Mouse (Mus musculus) midbrain, embryonic 14.5 days (tissue): ENCODE data around the gene Prx. TPM values are rescaled to one million over a fixed set of nuclear protein-coding genes. Genes with fewer than 3 reads are reported as not detected.
A peak's percentile ranks its signal among the peaks of the same experiment; 100 is the strongest.

ENCODE experiments used
- ATAC-seq: fragments of 200-750 bp; cut with Nextera tagmentation; 2 replicates; pipeline ENCODE4 v1.8.0; 2017; ENCODE audit warnings: moderate number of reproducible peaks, moderate library complexity; ENCODE audit not compliant: low FRiP score, low TSS enrichment
- DNase-seq: peaks from one replicate; pipeline ENCODE4 v3.0.0-alpha.2; 2015
- H3K27ac ChIP-seq: fragments of 300-500 bp; sonication (generic); replicated peaks from 2 replicates; pipeline ENCODE4 v1.5.1; 2014; ENCODE audit warnings: mild to moderate bottlenecking, low read depth, low read length, moderate library complexity
- H3K27me3 ChIP-seq: fragments of 300-500 bp; sonication (generic); 2 replicates; pipeline ENCODE4 v1.6.1; 2014; ENCODE audit warnings: low read length, control low read depth, mixed read lengths; ENCODE audit not compliant: control insufficient read depth, insufficient read depth
- H3K36me3 ChIP-seq: fragments of 300-500 bp; sonication (generic); 2 replicates; pipeline ENCODE4 v1.6.1; 2014; ENCODE audit warnings: low read length, control low read depth; ENCODE audit not compliant: control insufficient read depth, insufficient read depth
- H3K4me1 ChIP-seq: fragments of 300-500 bp; sonication (generic); 2 replicates; pipeline ENCODE4 v1.6.1; 2014; ENCODE audit warnings: mild to moderate bottlenecking, antibody characterized with exemption, low read length, control low read depth; ENCODE audit not compliant: control insufficient read depth, insufficient read depth
- H3K4me2 ChIP-seq: fragments of 300-500 bp; sonication (generic); 2 replicates; pipeline ENCODE4 v1.6.1; 2014; ENCODE audit warnings: mild to moderate bottlenecking, low read length, moderate library complexity
- H3K4me3 ChIP-seq: fragments of 300-500 bp; sonication (generic); replicated peaks from 2 replicates; pipeline ENCODE4 v1.5.1; 2014; ENCODE audit warnings: low read depth, low read length
- H3K9ac ChIP-seq: fragments of 300-500 bp; sonication (generic); replicated peaks from 2 replicates; pipeline ENCODE4 v1.6.1; 2014; ENCODE audit warnings: mild to moderate bottlenecking, low read length, moderate library complexity
- H3K9me3 ChIP-seq: fragments of 300-500 bp; sonication (generic); 2 replicates; pipeline ENCODE4 v1.6.1; 2016; ENCODE audit warnings: low read length, control low read depth, mixed read lengths; ENCODE audit not compliant: control insufficient read depth
- WGBS: fragments of 180-500 bp; shearing (Covaris S2); extraction: QIAGEN DNeasy Blood & Tissue Kit; methylation state at CpG from one replicate; pipeline ENCODE4 v1.1.7; 2014; 5-methylcytosine and 5-hydroxymethylcytosine counted together
- polyA plus RNA-seq: library from polyadenylated mRNA; unstranded; fragments of >200 nt; fragmentation: Nextera tagmentation; extraction: Ambion mirVana; gene quantifications from 2 replicates; pipeline ENCODE4 v1.2.1, GENCODE M21; 2014

The Prx gene
- polyA plus RNA-seq, 1 experiment from 2014 or later: 0.97 TPM

DNA sequence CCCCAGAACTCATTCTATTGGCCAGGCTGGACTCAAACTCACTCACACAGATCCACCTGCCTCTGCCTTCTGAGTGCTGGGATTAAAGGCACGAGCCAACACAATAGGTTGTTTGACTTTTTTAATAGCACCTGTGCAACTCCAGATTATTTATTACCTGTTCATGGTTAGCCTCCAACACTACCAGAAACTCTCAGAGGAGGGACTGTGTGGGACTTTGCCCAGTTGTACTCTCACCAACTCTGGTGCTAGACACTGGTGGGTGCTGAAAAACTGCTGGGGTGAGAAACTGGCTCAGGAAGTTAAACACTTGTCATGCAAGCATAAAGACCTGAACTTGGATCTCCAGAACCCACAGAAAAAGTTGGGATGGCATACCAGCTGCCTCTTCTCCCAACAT, 19.4 kb upstream of the Prx start:
- H3K27ac ChIP-seq: no peak overlapping the region
- no peak overlapping the region for H3K4me2 ChIP-seq
- H3K36me3 ChIP-seq: peaks cover 7% of the 10 kb centered on the region; the same call in 1 of the 2 replicates
- no peak overlapping the region for H3K4me3 ChIP-seq
- ATAC-seq (no peak), DNase-seq (no peak)
- H3K9ac ChIP-seq: no peak overlapping the region
- 94% methylated on average over 1 of the region's 1 CpGs for WGBS
- peaks cover 6% of the 10 kb centered on the region; the same call in 1 of the 2 replicates for H3K4me1 ChIP-seq
- no peaks in the 10 kb centered on the region for H3K9me3 ChIP-seq
- H3K27me3 ChIP-seq: no peaks in the 10 kb centered on the region

GRCm38 (mm10) chr7:27480506-27480905, 18.6 kb upstream of the Prx start:
- no peak for DNase-seq
- H3K27me3 ChIP-seq: no peaks in the 10 kb centered on the region
- H3K4me1 ChIP-seq: peaks cover 6% of the 10 kb centered on the region; the same call in 1 of the 2 replicates
- H3K9ac ChIP-seq: no peak overlapping the region
- no peak overlapping the region for H3K4me3 ChIP-seq
- peaks cover 7% of the 10 kb centered on the region; the same call in 1 of the 2 replicates for H3K36me3 ChIP-seq
- no peak overlapping the region for H3K27ac ChIP-seq
- H3K9me3 ChIP-seq: no peaks in the 10 kb centered on the region
- no peak overlapping the region for H3K4me2 ChIP-seq
- no peak for ATAC-seq
- WGBS: 67% methylated on average over 3 of the region's 3 CpGs

GRCm38 (mm10) chr7:27480927-27481626, 18.0 kb upstream of the Prx start:
- peak overlapping the region; percentile 24 for H3K4me3 ChIP-seq
- H3K9ac ChIP-seq: peak overlapping the region; percentile 45
- no peak overlapping the region for H3K27ac ChIP-seq
- H3K4me1 ChIP-seq: peaks cover 6% of the 10 kb centered on the region; the same call in 1 of the 2 replicates
- peak; percentile 47; the same call in 1 of the 2 replicates for ATAC-seq
- WGBS: 13% methylated on average over 11 of the region's 11 CpGs
- peak overlapping the region; percentile 55 for H3K4me2 ChIP-seq
- no peak for DNase-seq
- H3K36me3 ChIP-seq: peaks cover 7% of the 10 kb centered on the region; the same call in 1 of the 2 replicates
- no peaks in the 10 kb centered on the region for H3K27me3 ChIP-seq
- H3K9me3 ChIP-seq: no peaks in the 10 kb centered on the region

DNA sequence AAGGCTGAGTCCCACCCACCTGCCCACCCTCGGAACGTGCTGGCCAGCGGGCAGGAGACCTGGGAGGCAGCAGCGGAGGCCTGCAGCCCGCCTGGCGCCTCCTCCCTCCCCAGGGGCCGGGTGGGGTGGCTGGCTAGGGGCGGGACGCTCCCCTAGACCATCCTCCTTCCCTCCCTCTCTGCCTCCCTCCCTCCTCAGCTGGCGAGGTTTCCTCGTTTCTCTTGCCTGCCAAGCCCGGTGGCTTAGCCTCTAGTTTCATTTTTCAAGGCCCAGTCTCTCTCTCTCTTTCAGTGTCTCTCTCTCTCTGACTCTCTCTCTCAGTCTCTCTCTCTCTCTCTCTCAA, 17.5 kb upstream of the Prx start:
- Histone ChIP-seq H3K27me3 (no peaks in the 10 kb centered on the region), H3K36me3 (peaks cover 4% of the 10 kb centered on the region; the same call in 1 of the 2 replicates), H3K4me1 (peaks cover 6% of the 10 kb centered on the region; the same call in 1 of the 2 replicates), H3K4me3 (peak overlapping the region; percentile 24), H3K27ac (no peak overlapping the region), H3K9ac (peak overlapping the region; percentile 45), H3K9me3 (no peaks in the 10 kb centered on the region), H3K4me2 (peak overlapping the region; percentile 55)
- 0% methylated on average over 12 of the region's 12 CpGs for WGBS
- DNase-seq: peak; percentile 71
- peak; percentile 55; the same call in 1 of the 2 replicates for ATAC-seq

- no peak for DNase-seq
- Histone ChIP-seq H3K27me3 (no peaks in the 10 kb centered on the region), H3K9me3 (no peaks in the 10 kb centered on the region), H3K36me3 (no peaks in the 10 kb centered on the region), H3K4me3 (no peak overlapping the region), H3K4me1 (peaks cover 6% of the 10 kb centered on the region; the same call in 1 of the 2 replicates), H3K4me2 (no peak overlapping the region), H3K9ac (no peak overlapping the region), H3K27ac (no peak overlapping the region)
- WGBS: 89% methylated on average over 4 of the region's 4 CpGs
- no peak for ATAC-seq
These were observed 15.3 kb upstream of the Prx start for GRCm38 (mm10) chr7:27483860-27484259.

- Histone ChIP-seq H3K4me3 (peak overlapping the region; percentile 61), H3K27ac (peak overlapping the region; percentile 89; the same call in 1 of the 2 replicates), H3K27me3 (no peaks in the 10 kb centered on the region; the same call in 1 of the 2 replicates), H3K4me1 (peaks cover 9% of the 10 kb centered on the region; the same call in 1 of the 2 replicates), H3K9ac (no peak overlapping the region), H3K36me3 (no peaks in the 10 kb centered on the region), H3K4me2 (peak overlapping the region; percentile 54), H3K9me3 (no peaks in the 10 kb centered on the region)
- DNase-seq: no peak
- 7% methylated on average over 13 of the region's 13 CpGs for WGBS
- ATAC-seq: peak; percentile 7; the same call in 1 of the 2 replicates
These were observed 12.9 kb upstream of the Prx start for GRCm38 (mm10) chr7:27486102-27486769.

GRCm38 (mm10) chr7:27486770-27487697, 12.1 kb upstream of the Prx start, which contains the start of gene Sertad1:
TSS of gene Sertad1 (plus strand) at chr7:27486910.
- H3K9me3 ChIP-seq: no peaks in the 10 kb centered on the region
- peak within 1 kb of the TSS; percentile 89 for H3K27ac ChIP-seq
- no peaks in the 10 kb centered on the region for H3K36me3 ChIP-seq
- WGBS: under 1% methylated on average over 80 of the region's 80 CpGs
- H3K4me1 ChIP-seq: 0 out of 2 replicates have a peak, but pooled peaks cover 5% of the 10 kb centered on the region
- no peaks in the 10 kb centered on the region; the same call in 1 of the 2 replicates for H3K27me3 ChIP-seq
- ATAC-seq (peak; percentile 96), DNase-seq (peak; percentile 99)
- peak within 1 kb of the TSS; percentile 61 for H3K4me3 ChIP-seq
- H3K9ac ChIP-seq: peak within 1 kb of the TSS; percentile 67
- peak within 1 kb of the TSS; percentile 54 for H3K4me2 ChIP-seq

DNA sequence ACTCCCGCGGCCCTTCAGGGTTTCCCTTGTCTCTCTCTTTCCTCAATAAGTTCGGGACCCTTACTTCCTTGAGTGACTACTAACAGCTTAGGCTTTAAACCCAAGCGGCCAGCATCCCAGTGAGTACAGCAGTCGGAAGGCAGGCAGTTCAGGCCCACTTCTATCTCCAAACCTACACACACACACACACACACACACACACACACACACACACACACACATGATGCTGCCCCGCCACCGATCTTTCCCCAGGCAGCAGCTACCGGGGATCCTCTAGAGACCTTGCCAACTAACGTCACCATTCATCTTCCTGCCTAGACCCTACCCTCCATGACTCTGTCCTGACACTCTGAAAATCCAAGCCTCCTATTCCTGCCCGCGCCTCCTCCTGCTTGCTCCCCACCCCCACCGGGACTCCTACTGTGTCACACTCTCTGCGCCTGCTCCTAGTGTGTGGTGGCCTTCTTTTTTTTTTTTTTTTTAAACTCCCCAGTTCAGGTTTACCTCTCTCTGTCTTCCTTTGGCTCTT, 11.3 kb upstream of the Prx start:
- ATAC-seq: no peak
- Histone ChIP-seq H3K27ac (peak overlapping the region; percentile 89; the same call in 1 of the 2 replicates), H3K27me3 (no peaks in the 10 kb centered on the region; the same call in 1 of the 2 replicates), H3K4me1 (0 out of 2 replicates have a peak, but pooled peaks cover 5% of the 10 kb centered on the region), H3K4me3 (peak overlapping the region; percentile 61), H3K36me3 (no peaks in the 10 kb centered on the region), H3K4me2 (peak overlapping the region; percentile 54), H3K9me3 (no peaks in the 10 kb centered on the region), H3K9ac (peak overlapping the region; percentile 67; the same call in 1 of the 2 replicates)
- 3% methylated on average over 13 of the region's 13 CpGs for WGBS
- DNase-seq: peak; percentile 13
